Mouse (Mus musculus) cortical plate, adult 2 months (tissue): ENCODE measurements at regions not wholly inside any gene's neighbourhood (a gene's known extent, or its start where the extent isn't known, plus 50 kb on each side); places are given as distances from the start of the nearest gene placed in this dataset.

Source experiments
- CTCF ChIP-seq: fragments of 200-500 bp; IDR thresholded peaks from 2 replicates; pipeline ENCODE4 v1.5.1; 2011; ENCODE audit warnings: mild to moderate bottlenecking, control low read depth, low read length; ENCODE audit not compliant: insufficient read depth; ENCODE audit errors: extremely low read depth
- POLR2A ChIP-seq: fragments of 200-500 bp; IDR thresholded peaks from 2 replicates; pipeline ENCODE4 v1.6.1; 2011; ENCODE audit warnings: mild to moderate bottlenecking, low read length, control low read depth; ENCODE audit not compliant: insufficient read depth; ENCODE audit errors: extremely low read depth

- TF ChIP-seq POLR2A: no peak
- TF ChIP-seq CTCF: no peak
Observed at GRCm38 (mm10) chr5:25613844-25614658, 91.6 kb downstream of the Xrcc2 start.
